Mouse (Mus musculus): ENCODE measurements around the gene Fsd1.

The Fsd1 gene

GRCm38 (mm10) chr17:56030238-56030870 lies 44.0 kb downstream of the Fsd1 start:
- no peak for DNase-seq (ENCODE audit: low spot score in 2 of 2)

GRCm38 (mm10) chr17:56030919-56031318 lies 44.6 kb downstream of the Fsd1 start:
- DNase-seq (ENCODE audit: low spot score in 2 of 2), result peak; percentile 34 to 36

GRCm38 (mm10) chr17:56031431-56031830 lies 45.1 kb downstream of the Fsd1 start:
- no peak for DNase-seq (ENCODE audit: low spot score in 2 of 2)

- DNase-seq (ENCODE audit: low spot score in 2 of 2), result no peak
These were observed 45.9 kb downstream of the Fsd1 start for GRCm38 (mm10) chr17:56032127-56032733.

- peak; percentile 74 to 75 for DNase-seq (ENCODE audit: low spot score in 2 of 2)
These were observed 46.5 kb downstream of the Fsd1 start for GRCm38 (mm10) chr17:56032831-56033230.

- no peak for DNase-seq (ENCODE audit: low spot score in 2 of 2)
These were observed 47.9 kb downstream of the Fsd1 start for GRCm38 (mm10) chr17:56034040-56034725.

DNA sequence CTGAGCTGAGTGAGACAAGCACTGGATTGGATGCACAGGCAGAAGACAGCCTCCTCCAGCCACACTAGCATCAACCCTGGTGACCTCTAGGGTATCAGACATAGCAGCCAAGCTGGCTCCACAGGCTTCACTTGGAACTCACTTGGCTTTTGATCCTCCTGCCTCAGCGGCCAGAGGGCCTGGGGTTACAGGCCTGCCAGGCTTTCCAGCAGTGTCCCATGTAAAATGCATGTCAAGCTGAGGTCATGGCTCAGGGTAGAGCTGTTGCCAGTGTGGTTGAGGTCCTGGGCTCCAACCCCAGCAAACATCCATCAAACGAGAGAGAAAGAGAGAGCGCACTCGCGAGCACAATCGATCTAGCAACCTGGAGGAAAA lies 48.4 kb downstream of the Fsd1 start:
- DNase-seq (ENCODE audit: low spot score in 2 of 2), result no peak

DNA sequence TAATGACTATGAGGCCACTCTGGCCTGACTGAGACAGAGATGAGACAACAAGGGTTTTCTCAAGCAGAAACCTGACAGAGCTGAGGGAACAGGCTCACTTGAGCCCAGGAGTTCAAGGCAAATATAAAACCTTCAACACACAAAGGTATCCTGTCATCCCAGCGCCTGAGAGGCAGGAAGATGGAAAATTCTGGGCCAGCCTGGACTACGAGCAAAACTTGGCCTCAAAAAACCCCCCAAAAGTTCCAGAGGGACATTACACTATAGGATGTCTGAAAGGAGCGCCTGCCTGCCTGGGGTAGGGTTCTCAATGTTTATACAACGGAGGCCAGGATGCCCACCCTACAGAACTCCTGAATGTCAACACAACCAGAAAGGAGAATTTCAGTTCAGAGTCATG lies 48.9 kb downstream of the Fsd1 start:
- DNase-seq (ENCODE audit: low spot score in 2 of 2), result no peak

GRCm38 (mm10) chr17:56036176-56036900 lies 50.0 kb downstream of the Fsd1 start, which contains the start of gene Sh3gl1:
Gene Sh3gl1 (minus strand): TSS chr17:56036635.
- DNase-seq (ENCODE audit: low spot score in 2 of 2), result peak; percentile 98 to 99

GRCm38 (mm10) chr17:56036901-56037287 lies 50.6 kb downstream of the Fsd1 start:
- no peak for DNase-seq (ENCODE audit: low spot score in 2 of 2)

DNA sequence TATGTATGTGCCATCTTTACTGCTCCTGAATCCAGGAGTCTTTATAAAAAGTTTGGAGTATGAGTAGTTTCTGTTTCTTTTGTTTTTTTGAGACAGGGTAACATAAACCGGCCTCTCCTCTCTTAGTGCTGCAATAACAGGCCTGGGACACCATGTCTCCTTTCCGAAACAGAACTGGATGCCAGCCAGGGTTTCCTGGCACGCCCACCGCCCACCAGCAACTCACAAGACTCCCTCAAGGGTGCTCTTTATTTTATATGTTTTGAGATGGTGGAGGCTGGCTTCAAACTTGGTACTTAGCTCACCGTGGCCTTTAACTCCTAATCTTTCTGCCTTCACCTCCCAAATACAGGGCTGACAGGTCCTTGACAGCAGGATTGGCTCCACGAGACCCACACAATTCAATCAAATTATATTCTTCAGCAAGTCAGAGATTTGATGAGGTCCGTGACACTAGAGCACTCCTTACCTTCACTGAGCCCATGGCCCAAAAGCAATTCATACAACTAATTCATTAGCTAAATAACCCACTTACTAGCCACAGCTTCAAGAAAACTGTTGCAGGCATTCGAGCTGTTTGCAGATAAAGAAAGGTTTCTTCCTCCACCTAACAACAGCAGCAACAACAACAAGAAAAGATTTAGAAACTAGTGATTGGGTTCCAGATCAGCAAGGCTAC lies 52.4 kb downstream of the Fsd1 start:
- DNase-seq (ENCODE audit: low spot score in 2 of 2), result no peak

DNA sequence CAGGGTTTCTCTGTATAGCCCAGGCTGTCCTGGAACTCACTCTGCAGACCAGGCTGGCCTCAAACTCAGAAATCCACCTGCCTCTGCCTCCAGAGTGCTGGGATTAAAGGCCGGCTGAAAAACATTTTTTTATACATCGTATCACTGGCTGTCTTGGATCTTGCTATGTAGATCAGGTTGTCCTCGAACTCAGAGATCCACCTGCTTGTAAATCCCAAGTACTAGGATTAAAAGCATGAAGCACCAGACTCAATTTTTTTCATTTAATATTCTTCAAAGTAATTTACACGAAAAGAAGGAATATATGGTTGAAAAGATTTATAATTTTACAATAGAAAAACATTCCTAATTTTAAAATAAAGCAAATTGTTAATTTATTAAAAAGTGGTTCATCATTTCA lies 53.0 kb downstream of the Fsd1 start:
- DNase-seq (ENCODE audit: low spot score in 2 of 2), result no peak

DNA sequence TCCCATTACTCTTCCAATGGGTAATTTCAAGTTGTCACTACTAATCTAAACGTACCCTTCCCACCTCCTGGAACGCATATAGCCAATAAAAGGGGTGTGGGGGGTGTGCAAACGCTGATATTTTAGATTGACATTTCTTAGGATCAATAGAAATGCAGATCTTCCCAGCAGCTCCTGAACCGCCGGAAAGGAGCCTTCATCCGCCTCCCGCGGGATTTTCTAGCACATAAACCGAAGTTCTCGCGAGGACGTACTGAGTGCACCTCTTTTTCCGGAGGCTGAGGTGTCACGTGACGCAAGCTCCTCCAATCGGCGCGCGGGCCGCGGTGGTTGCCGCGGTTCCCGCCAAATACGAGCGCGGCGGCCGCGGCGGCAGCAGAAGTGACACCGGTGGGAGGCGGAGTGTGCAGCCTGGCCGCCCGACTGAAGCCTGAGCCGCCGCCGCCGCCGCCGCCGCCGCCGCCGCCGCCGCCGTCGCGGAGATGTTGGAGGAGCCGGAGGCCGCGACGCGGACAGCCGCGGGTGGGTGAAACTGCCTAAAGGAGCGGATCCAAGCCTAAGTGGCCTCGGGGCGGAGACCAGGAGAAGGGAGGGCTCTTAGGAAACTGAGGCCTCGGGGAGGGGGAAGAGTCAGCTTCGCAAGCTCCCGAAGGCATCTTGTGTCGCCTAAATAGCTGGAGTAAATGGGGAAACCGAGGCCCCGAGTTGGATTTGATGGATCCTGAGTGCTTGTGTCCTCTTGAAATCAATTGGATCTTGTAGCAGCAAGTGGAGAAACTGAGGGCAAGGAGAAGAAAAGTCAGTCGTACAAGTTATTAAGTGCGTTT lies 53.9 kb downstream of the Fsd1 start, which contains the start of gene Chaf1a:
Gene Chaf1a (plus strand): TSS at position 410 of the 827 bp plus-strand sequence.
- peak; percentile 94 to 96 for DNase-seq (ENCODE audit: low spot score in 2 of 2)

- DNase-seq (ENCODE audit: low spot score in 2 of 2), result no peak
These were observed 54.5 kb downstream of the Fsd1 start for GRCm38 (mm10) chr17:56040857-56041163.
